Mouse (Mus musculus) testis, adult 2 months (tissue): ENCODE measurements around the gene Tuba3a.

ENCODE experiments used
- CTCF ChIP-seq: fragments of 200-500 bp; IDR thresholded peaks from 2 replicates; pipeline ENCODE4 v1.5.1; 2012; ENCODE audit warnings: low read depth, mild to moderate bottlenecking, inconsistent platforms, low read length, moderate library complexity; ENCODE audit not compliant: control insufficient read depth, insufficient read depth, insufficient replicate concordance
- POLR2A ChIP-seq: fragments of 200-500 bp; IDR thresholded peaks from 2 replicates; pipeline ENCODE4 v1.6.1; 2012; ENCODE audit warnings: low read depth, mild to moderate bottlenecking, inconsistent platforms, low read length, moderate library complexity; ENCODE audit not compliant: control insufficient read depth

- no peak for TF ChIP-seq CTCF
- TF ChIP-seq POLR2A, result no peak
These were observed 2.9 kb upstream of the Tuba3a start for GRCm38 (mm10) chr6:125288730-125289129.
